Mouse (Mus musculus) heart, postnatal 0 days (tissue): ENCODE measurements around the gene Zbtb16.

Experiments used
- CTCF ChIP-seq: IDR thresholded peaks from 2 replicates; pipeline ENCODE4 v1.5.1; 2016; ENCODE audit warnings: antibody characterized with exemption, control low read depth, low read depth
- EP300 ChIP-seq: IDR thresholded peaks from 2 replicates; pipeline ENCODE4 v1.6.1; 2016; ENCODE audit warnings: antibody characterized with exemption, low read depth

DNA sequence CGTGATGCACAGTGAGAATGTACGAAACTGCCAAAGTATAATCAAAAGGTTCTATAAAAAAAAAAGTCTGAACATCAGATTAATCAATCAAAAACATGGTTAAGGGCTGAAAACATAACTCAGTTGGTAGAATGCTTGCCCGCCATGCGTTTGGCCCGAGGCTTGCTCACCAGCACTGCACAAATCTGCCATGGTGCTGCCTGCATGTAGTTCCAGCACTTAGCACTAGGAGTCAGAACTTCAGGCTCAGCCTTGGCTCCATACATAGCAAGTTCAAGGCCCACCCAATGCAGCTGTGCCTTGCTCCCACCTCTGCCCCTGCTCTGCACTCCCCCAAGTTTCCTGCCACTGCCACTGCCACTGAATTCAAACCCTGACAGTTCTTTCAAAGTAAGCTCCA lies 230.3 kb downstream of the Zbtb16 start:
- TF ChIP-seq CTCF (no peak), EP300 (no peak)
